Mouse (Mus musculus): ENCODE measurements around the gene Rhoh. TPM values are rescaled to one million over a fixed set of nuclear protein-coding genes. Genes with fewer than 3 reads are reported as not detected.
A peak's percentile ranks its signal among the peaks of the same experiment; 100 is the strongest.

Gene Rhoh
- polyA plus RNA-seq, 1 experiment from 2014 or later: 1.3 TPM

- WGBS: 69% methylated on average over 12 of the region's 12 CpGs
- no peak overlapping the region for H3K27ac ChIP-seq (ENCODE audit: low read length)
- ATAC-seq (ENCODE audit: low read depth): no peak
These were observed 3.1 kb upstream of the Rhoh start for GRCm38 (mm10) chr5:65857935-65858334.

GRCm38 (mm10) chr5:65858355-65858754 is 2.7 kb upstream of the Rhoh start:
- WGBS: 87% methylated on average over 4 of the region's 6 CpGs
- H3K27ac ChIP-seq (ENCODE audit: low read length): no peak overlapping the region

More at GRCm38 (mm10) chr5:65857935-65858334, 3.1 kb upstream of the Rhoh start:
- Histone ChIP-seq H3K9me3 (ENCODE audit: control insufficient read depth, low read length) (no peaks in the 10 kb centered on the region), H3K36me3 (ENCODE audit: control insufficient read depth, insufficient read depth, low read length) (no peaks in the 10 kb centered on the region), H3K4me1 (replicated peaks; ENCODE audit: control insufficient read depth, insufficient read depth, low read length) (peaks cover 3% of the 10 kb centered on the region; the same call in 1 of the 2 replicates), H3K27me3 (ENCODE audit: control insufficient read depth, insufficient read depth, low read depth, low read length) (no peaks in the 10 kb centered on the region), H3K4me3 (ENCODE audit: low read length) (no peak overlapping the region), H3K4me2 (ENCODE audit: low read depth, low read length) (no peak overlapping the region), H3K9ac (ENCODE audit: low read length) (no peak overlapping the region)

GRCm38 (mm10) chr5:65858898-65859297 is 2.1 kb upstream of the Rhoh start:
- peak; percentile 76 for ATAC-seq (ENCODE audit: low read depth)
- H3K27me3 ChIP-seq (ENCODE audit: control insufficient read depth, insufficient read depth, low read depth, low read length): no peaks in the 10 kb centered on the region
- no peaks in the 10 kb centered on the region for H3K36me3 ChIP-seq (ENCODE audit: control insufficient read depth, insufficient read depth, low read length)
- no peaks in the 10 kb centered on the region for H3K9me3 ChIP-seq (ENCODE audit: control insufficient read depth, low read length)
- 28% methylated on average over 12 of the region's 12 CpGs for WGBS
- no peak overlapping the region for H3K4me3 ChIP-seq (ENCODE audit: low read length)
- H3K4me1 ChIP-seq (replicated peaks; ENCODE audit: control insufficient read depth, insufficient read depth, low read length): peaks cover 3% of the 10 kb centered on the region; the same call in 1 of the 2 replicates
- H3K27ac ChIP-seq (ENCODE audit: low read length): no peak overlapping the region
- H3K9ac ChIP-seq (ENCODE audit: low read length): peak overlapping the region; percentile 35; the same call in 1 of the 2 replicates
- peak overlapping the region; percentile 22; the same call in 1 of the 2 replicates for H3K4me2 ChIP-seq (ENCODE audit: low read depth, low read length)

More at GRCm38 (mm10) chr5:65858355-65858754, 2.7 kb upstream of the Rhoh start:
- Histone ChIP-seq H3K4me3 (ENCODE audit: low read length) (no peak overlapping the region), H3K27me3 (ENCODE audit: control insufficient read depth, insufficient read depth, low read depth, low read length) (no peaks in the 10 kb centered on the region), H3K4me2 (ENCODE audit: low read depth, low read length) (no peak overlapping the region), H3K4me1 (replicated peaks; ENCODE audit: control insufficient read depth, insufficient read depth, low read length) (peaks cover 3% of the 10 kb centered on the region; the same call in 1 of the 2 replicates), H3K9me3 (ENCODE audit: control insufficient read depth, low read length) (no peaks in the 10 kb centered on the region), H3K9ac (ENCODE audit: low read length) (no peak overlapping the region), H3K36me3 (ENCODE audit: control insufficient read depth, insufficient read depth, low read length) (no peaks in the 10 kb centered on the region)
- no peak for ATAC-seq (ENCODE audit: low read depth)

GRCm38 (mm10) chr5:65859396-65859795 is 1.6 kb upstream of the Rhoh start:
- Histone ChIP-seq H3K9ac (ENCODE audit: low read length) (no peak overlapping the region), H3K9me3 (ENCODE audit: control insufficient read depth, low read length) (no peaks in the 10 kb centered on the region), H3K27me3 (ENCODE audit: control insufficient read depth, insufficient read depth, low read depth, low read length) (no peaks in the 10 kb centered on the region), H3K27ac (ENCODE audit: low read length) (no peak overlapping the region), H3K4me3 (ENCODE audit: low read length) (no peak overlapping the region), H3K4me2 (ENCODE audit: low read depth, low read length) (no peak overlapping the region), H3K36me3 (ENCODE audit: control insufficient read depth, insufficient read depth, low read length) (no peaks in the 10 kb centered on the region), H3K4me1 (replicated peaks; ENCODE audit: control insufficient read depth, insufficient read depth, low read length) (peaks cover 3% of the 10 kb centered on the region; the same call in 1 of the 2 replicates)
- 34% methylated on average over 6 of the region's 6 CpGs for WGBS
- ATAC-seq (ENCODE audit: low read depth): no peak

GRCm38 (mm10) chr5:65860281-65861000 is 572 bp upstream of the Rhoh start:
- Histone ChIP-seq H3K36me3 (ENCODE audit: control insufficient read depth, insufficient read depth, low read length) (no peaks in the 10 kb centered on the region), H3K27me3 (ENCODE audit: control insufficient read depth, insufficient read depth, low read depth, low read length) (no peaks in the 10 kb centered on the region), H3K4me1 (replicated peaks; ENCODE audit: control insufficient read depth, insufficient read depth, low read length) (peaks cover 3% of the 10 kb centered on the region; the same call in 1 of the 2 replicates), H3K4me3 (ENCODE audit: low read length) (no peak overlapping the region), H3K9ac (ENCODE audit: low read length) (no peak overlapping the region), H3K9me3 (ENCODE audit: control insufficient read depth, low read length) (no peaks in the 10 kb centered on the region), H3K4me2 (ENCODE audit: low read depth, low read length) (no peak overlapping the region), H3K27ac (ENCODE audit: low read length) (no peak overlapping the region)
- WGBS: 74% methylated on average over 12 of the region's 12 CpGs
- no peak for ATAC-seq (ENCODE audit: low read depth)

GRCm38 (mm10) chr5:65862217-65862927 is 1.4 kb downstream of the Rhoh start:
- WGBS: 91% methylated on average over 7 of the region's 7 CpGs
- Histone ChIP-seq H3K9ac (ENCODE audit: low read length) (no peak overlapping the region), H3K4me2 (ENCODE audit: low read depth, low read length) (no peak overlapping the region), H3K36me3 (ENCODE audit: control insufficient read depth, insufficient read depth, low read length) (no peaks in the 10 kb centered on the region), H3K4me1 (replicated peaks; ENCODE audit: control insufficient read depth, insufficient read depth, low read length) (peaks cover 3% of the 10 kb centered on the region; the same call in 1 of the 2 replicates), H3K9me3 (ENCODE audit: control insufficient read depth, low read length) (no peaks in the 10 kb centered on the region), H3K27ac (ENCODE audit: low read length) (no peak overlapping the region), H3K27me3 (ENCODE audit: control insufficient read depth, insufficient read depth, low read depth, low read length) (no peaks in the 10 kb centered on the region), H3K4me3 (ENCODE audit: low read length) (no peak overlapping the region)
- no peak for ATAC-seq (ENCODE audit: low read depth)

- H3K9me3 ChIP-seq (ENCODE audit: control insufficient read depth, low read length): no peaks in the 10 kb centered on the region
- H3K36me3 ChIP-seq (ENCODE audit: control insufficient read depth, insufficient read depth, low read length): no peaks in the 10 kb centered on the region
- no peak for ATAC-seq (ENCODE audit: low read depth)
- H3K27me3 ChIP-seq (ENCODE audit: control insufficient read depth, insufficient read depth, low read depth, low read length): no peaks in the 10 kb centered on the region
- no peak overlapping the region for H3K9ac ChIP-seq (ENCODE audit: low read length)
- no peak overlapping the region for H3K4me2 ChIP-seq (ENCODE audit: low read depth, low read length)
- WGBS: 74% methylated on average over 12 of the region's 12 CpGs
- peaks cover 3% of the 10 kb centered on the region; the same call in 1 of the 2 replicates for H3K4me1 ChIP-seq (replicated peaks; ENCODE audit: control insufficient read depth, insufficient read depth, low read length)
- no peak overlapping the region for H3K27ac ChIP-seq (ENCODE audit: low read length)
- no peak overlapping the region for H3K4me3 ChIP-seq (ENCODE audit: low read length)
These were observed 2.3 kb downstream of the Rhoh start for GRCm38 (mm10) chr5:65863349-65863749.

GRCm38 (mm10) chr5:65864486-65864885 is 3.5 kb downstream of the Rhoh start:
- H3K27ac ChIP-seq (ENCODE audit: low read length): no peak overlapping the region
- H3K9ac ChIP-seq (ENCODE audit: low read length): no peak overlapping the region
- no peak overlapping the region for H3K4me2 ChIP-seq (ENCODE audit: low read depth, low read length)
- no peaks in the 10 kb centered on the region for H3K36me3 ChIP-seq (ENCODE audit: control insufficient read depth, insufficient read depth, low read length)
- H3K27me3 ChIP-seq (ENCODE audit: control insufficient read depth, insufficient read depth, low read depth, low read length): no peaks in the 10 kb centered on the region
- H3K9me3 ChIP-seq (ENCODE audit: control insufficient read depth, low read length): no peaks in the 10 kb centered on the region
- no peaks in the 10 kb centered on the region for H3K4me1 ChIP-seq (replicated peaks; ENCODE audit: control insufficient read depth, insufficient read depth, low read length)
- 88% methylated on average over 7 of the region's 7 CpGs for WGBS
- no peak for ATAC-seq (ENCODE audit: low read depth)
- H3K4me3 ChIP-seq (ENCODE audit: low read length): no peak overlapping the region

- Histone ChIP-seq H3K27me3 (ENCODE audit: control insufficient read depth, insufficient read depth, low read depth, low read length) (no peaks in the 10 kb centered on the region), H3K9ac (ENCODE audit: low read length) (no peak overlapping the region), H3K4me2 (ENCODE audit: low read depth, low read length) (no peak overlapping the region), H3K9me3 (ENCODE audit: control insufficient read depth, low read length) (no peaks in the 10 kb centered on the region), H3K4me3 (ENCODE audit: low read length) (no peak overlapping the region), H3K27ac (ENCODE audit: low read length) (no peak overlapping the region), H3K36me3 (ENCODE audit: control insufficient read depth, insufficient read depth, low read length) (no peaks in the 10 kb centered on the region), H3K4me1 (replicated peaks; ENCODE audit: control insufficient read depth, insufficient read depth, low read length) (no peaks in the 10 kb centered on the region)
- WGBS: 72% methylated on average over 3 of the region's 3 CpGs
- no peak for ATAC-seq (ENCODE audit: low read depth)
These were observed 3.9 kb downstream of the Rhoh start for GRCm38 (mm10) chr5:65864946-65865345.

Data from lung, embryonic 16.5 days (tissue).